Comparison of ENCODE assay signal across 15 mouse cellular contexts in genomic region chr2:164891908-164892695, GRCm38 (mm10). TPM values are rescaled to one million over a fixed set of nuclear protein-coding genes. Genes with fewer than 3 reads are reported as not detected.
DNase-seq lines count a peak whose midpoint lies in the region; ATAC-seq and TF ChIP-seq lines count a peak whose summit lies in the region.
"Had no signal": no experiment of that assay in that cellular context is flagged by ENCODE, and none has a peak within 500 bp of the region (broad histone marks: within the 10 kb centered on the region; RNA-seq: fewer than 3 reads in every experiment).

No protein-coding gene starts in this region.

- H3K9me3 ChIP-seq in liver, postnatal 0 days (ENCODE audit: low read length), result no peaks in the 10 kb centered on the region
- no peaks in the 10 kb centered on the region for H3K9me3 ChIP-seq in limb, embryonic 10.5 days (replicated peaks)
- H3K9me3 ChIP-seq: heart, embryonic 10.5 days; kidney, embryonic 15.5 days had no signal

- DNase-seq in gastrocnemius, adult 18-20 months (ENCODE audit: low spot score), result peak; percentile 82
- no peak for DNase-seq in gastrocnemius, postnatal 4 days (ENCODE audit: low spot score in 2 of 2)
- peak; percentile 87 for DNase-seq in liver, adult 2 months (ENCODE audit: extremely low read depth, low read depth, low spot score)
- DNase-seq in liver, postnatal 0 days, result no peak
- peak; percentile 59 for DNase-seq in cerebellum, adult 8-10 months
- peak; percentile 72 for DNase-seq in gastrocnemius, postnatal 25 days
- no peak for DNase-seq in limb, embryonic 10.5 days (ENCODE audit: low spot score)
- DNase-seq in ovary, adult 18-20 months (ENCODE audit: low spot score), result no peak
- DNase-seq: adrenal gland, postnatal 36 days; layer of hippocampus, adult 9-11 months; left cerebral cortex, postnatal 4 days; lung, adult 18-20 months had no signal

- H3K79me2 ChIP-seq in liver, adult 2 months (ENCODE audit: control insufficient read depth, insufficient read depth, low read length), result no peaks in the 10 kb centered on the region

- H3K9ac ChIP-seq in liver, adult 2 months (ENCODE audit: low read depth, low read length), result no peak overlapping the region
- H3K9ac ChIP-seq in liver, postnatal 0 days (replicated peaks), result no peak overlapping the region; the same call in 1 of the 2 replicates
- H3K9ac ChIP-seq: hindbrain, embryonic 14.5 days; kidney, embryonic 15.5 days had no signal

- peaks cover 2% of the 10 kb centered on the region; the same call in 1 of the 2 replicates for H3K4me1 ChIP-seq in liver, adult 2 months (ENCODE audit: control insufficient read depth, insufficient read depth, low read length)
- no peaks in the 10 kb centered on the region for H3K4me1 ChIP-seq in liver, postnatal 0 days (ENCODE audit: insufficient read depth)
- no peaks in the 10 kb centered on the region for H3K4me1 ChIP-seq in limb, embryonic 10.5 days

- 43% methylated on average over 15 of the region's 15 CpGs for WGBS in liver, adult 2 months
- WGBS in liver, postnatal 0 days (ENCODE audit: insufficient replicate concordance), result 90% methylated on average over 15 of the region's 15 CpGs
- 94% methylated on average over 15 of the region's 15 CpGs for WGBS in limb, embryonic 10.5 days

- H3K36me3 ChIP-seq in liver, adult 2 months (ENCODE audit: control insufficient read depth, insufficient read depth, low read length), result peaks cover 25% of the 10 kb centered on the region
- peaks cover 97% of the 10 kb centered on the region for H3K36me3 ChIP-seq in liver, postnatal 0 days (replicated peaks; ENCODE audit: insufficient read depth, low read length)
- H3K36me3 ChIP-seq in limb, embryonic 10.5 days, result peaks cover 100% of the 10 kb centered on the region

- no peak for TF ChIP-seq EP300 in liver, postnatal 0 days (IDR thresholded peaks at IDR 0.05; ENCODE audit: low read depth)

- TF ChIP-seq POLR2A in liver, adult 2 months (IDR thresholded peaks at IDR 0.05; ENCODE audit: extremely low read depth, insufficient read depth, low read length), result no peak

- H3K27ac ChIP-seq in liver, adult 2 months (replicated peaks; ENCODE audit: insufficient read depth, low read depth, low read length), result peak overlapping the region; percentile 26; the same call in 1 of the 2 replicates
- no peak overlapping the region for H3K27ac ChIP-seq in liver, postnatal 0 days (ENCODE audit: low read depth)
- H3K27ac ChIP-seq in limb, embryonic 10.5 days, result no peak overlapping the region
- H3K27ac ChIP-seq: heart, embryonic 10.5 days; hindbrain, embryonic 14.5 days; kidney, embryonic 15.5 days had no signal

- no peak for TF ChIP-seq CTCF in liver, adult 2 months (IDR thresholded peaks at IDR 0.05; ENCODE audit: low read depth, low read length)
- TF ChIP-seq CTCF in liver, postnatal 0 days (IDR thresholded peaks at IDR 0.05; ENCODE audit: low read depth), result no peak

- H3K27me3 ChIP-seq in liver, adult 2 months (ENCODE audit: control insufficient read depth, insufficient read depth, low read length), result no peaks in the 10 kb centered on the region
- no peaks in the 10 kb centered on the region for H3K27me3 ChIP-seq in liver, postnatal 0 days (ENCODE audit: insufficient read depth, low read length)
- H3K27me3 ChIP-seq in limb, embryonic 10.5 days (ENCODE audit: low read depth, poor library complexity, severe bottlenecking), result no peaks in the 10 kb centered on the region
- H3K27me3 ChIP-seq: kidney, embryonic 15.5 days had no signal

- no peak for ATAC-seq in liver, postnatal 0 days

- H3K4me2 ChIP-seq in liver, postnatal 0 days (ENCODE audit: low read depth, low read length), result no peak overlapping the region
- H3K4me2 ChIP-seq: hindbrain, embryonic 14.5 days; kidney, embryonic 15.5 days had no signal

- H3K4me3 ChIP-seq in liver, adult 2 months (ENCODE audit: insufficient read depth, low read depth, low read length), result no peak overlapping the region
- no peak overlapping the region for H3K4me3 ChIP-seq in liver, postnatal 0 days (ENCODE audit: low read depth, low read length)
- H3K4me3 ChIP-seq in limb, embryonic 10.5 days, result no peak overlapping the region
- H3K4me3 ChIP-seq: heart, embryonic 10.5 days; kidney, embryonic 15.5 days had no signal

RNA-seq across cellular contexts. Expression of gene Pcif1, which starts 13.0 kb away (rescaled TPM):
- 10 to 100 TPM; 26.3 to 28.6 TPM for total RNA-seq in gastrocnemius, adult 18-20 months (2021)
- 10 to 100 TPM; 42.1 to 43.3 TPM for total RNA-seq in gastrocnemius, postnatal 4 days (2021)
- total RNA-seq in liver, adult 2 months (2014; rRNA removed), result 9.1 and 12.9 TPM in 2 replicates
- polyA plus RNA-seq in liver, adult 2 months (2012; rRNA removed), result 20.2 and 21.3 TPM in 2 replicates
- 38.4 and 38.6 TPM in 2 replicates for polyA plus RNA-seq in liver, postnatal 0 days (2015; fragmentation: Nextera tagmentation; extraction: Ambion mirVana)
- total RNA-seq in gastrocnemius, postnatal 25 days (2021), result 10 to 100 TPM; 21.0 to 25.8 TPM
- 73.7 and 86.7 TPM in 2 replicates for polyA plus RNA-seq in limb, embryonic 10.5 days (2016; fragmentation: Nextera tagmentation; extraction: Ambion mirVana)

RNA-seq across cellular contexts. Expression of gene Zfp335, which starts 19.5 kb away (rescaled TPM):
- total RNA-seq in gastrocnemius, adult 18-20 months (2021), result 1 to 10 TPM; 7.4 to 8.4 TPM
- total RNA-seq in gastrocnemius, postnatal 4 days (2021), result 10 to 100 TPM; 11.7 to 14.3 TPM
- total RNA-seq in liver, adult 2 months (2014; rRNA removed), result 2.4 and 4.0 TPM in 2 replicates
- 13.5 and 18.9 TPM in 2 replicates for polyA plus RNA-seq in liver, adult 2 months (2012; rRNA removed)
- 2.1 and 2.5 TPM in 2 replicates for polyA plus RNA-seq in liver, postnatal 0 days (2015; fragmentation: Nextera tagmentation; extraction: Ambion mirVana)
- 1 to 10 TPM; 8.2 to 9.2 TPM for total RNA-seq in gastrocnemius, postnatal 25 days (2021)
- 18.0 and 21.3 TPM in 2 replicates for polyA plus RNA-seq in limb, embryonic 10.5 days (2016; fragmentation: Nextera tagmentation; extraction: Ambion mirVana)

RNA-seq across cellular contexts. Expression of gene Pltp, which starts 34.6 kb away (rescaled TPM):
- 10 to 100 TPM; 12.5 to 21.8 TPM for total RNA-seq in gastrocnemius, adult 18-20 months (2021)
- 10 to 100 TPM in 1 of 2 experiments, 1 to 10 TPM in 1; 9.5 to 15.5 TPM for total RNA-seq in gastrocnemius, postnatal 4 days (2021)
- 21.7 and 22.1 TPM in 2 replicates for total RNA-seq in liver, adult 2 months (2014; rRNA removed)
- 49.7 and 92.8 TPM in 2 replicates for polyA plus RNA-seq in liver, adult 2 months (2012; rRNA removed)
- 33.4 and 35.3 TPM in 2 replicates for polyA plus RNA-seq in liver, postnatal 0 days (2015; fragmentation: Nextera tagmentation; extraction: Ambion mirVana)
- 10 to 100 TPM; 14.8 to 18.6 TPM for total RNA-seq in gastrocnemius, postnatal 25 days (2021)
- polyA plus RNA-seq in limb, embryonic 10.5 days (2016; fragmentation: Nextera tagmentation; extraction: Ambion mirVana), result 20.2 and 24.9 TPM in 2 replicates

RNA-seq across cellular contexts. Expression of gene Mmp9, which starts 48.5 kb away (rescaled TPM):
- total RNA-seq in gastrocnemius, adult 18-20 months (2021), result under 1 TPM; 0.43 to 0.85 TPM
- total RNA-seq in gastrocnemius, postnatal 4 days (2021), result 1 to 10 TPM in 1 of 2 experiments, under 1 TPM in 1; 0.93 to 1.1 TPM
- 0.20 and 0.65 TPM in 2 replicates for total RNA-seq in liver, adult 2 months (2014; rRNA removed)
- polyA plus RNA-seq in liver, adult 2 months (2012; rRNA removed), result 0.55 and 0.70 TPM in 2 replicates
- polyA plus RNA-seq in liver, postnatal 0 days (2015; fragmentation: Nextera tagmentation; extraction: Ambion mirVana), result 15.8 and 17.2 TPM in 2 replicates
- total RNA-seq in gastrocnemius, postnatal 25 days (2021), result 1 to 10 TPM in 1 of 2 experiments, under 1 TPM in 1; 0.64 to 1.4 TPM
- 0.31 and 0.33 TPM in 2 replicates for polyA plus RNA-seq in limb, embryonic 10.5 days (2016; fragmentation: Nextera tagmentation; extraction: Ambion mirVana)

RNA-seq across cellular contexts. Expression of gene Neurl2, which starts 58.8 kb away (rescaled TPM):
- 10 to 100 TPM; 37.2 to 41.0 TPM for total RNA-seq in gastrocnemius, adult 18-20 months (2021)
- total RNA-seq in gastrocnemius, postnatal 4 days (2021), result 10 to 100 TPM; 38.5 to 41.9 TPM
- total RNA-seq in liver, adult 2 months (2014; rRNA removed), result 1.6 and 2.3 TPM in 2 replicates
- 4.5 and 5.6 TPM in 2 replicates for polyA plus RNA-seq in liver, adult 2 months (2012; rRNA removed)
- polyA plus RNA-seq in liver, postnatal 0 days (2015; fragmentation: Nextera tagmentation; extraction: Ambion mirVana), result 2.5 and 3.1 TPM in 2 replicates
- total RNA-seq in gastrocnemius, postnatal 25 days (2021), result 10 to 100 TPM; 28.9 to 35.0 TPM
- 4.0 and 6.9 TPM in 2 replicates for polyA plus RNA-seq in limb, embryonic 10.5 days (2016; fragmentation: Nextera tagmentation; extraction: Ambion mirVana)

Comparison
In these comparisons a context has a peak if more than half of its experiments do, and no peak if none do; other contexts are left out.
1. DNase-seq: peak in gastrocnemius, adult 18-20 months (single experiment), liver, adult 2 months (single experiment), cerebellum, adult 8-10 months (single experiment) and gastrocnemius, postnatal 25 days (single experiment); none in gastrocnemius, postnatal 4 days (0 of 2), liver, postnatal 0 days (single experiment), limb, embryonic 10.5 days (single experiment) and ovary, adult 18-20 months (single experiment).